In the genomic region with DNA sequence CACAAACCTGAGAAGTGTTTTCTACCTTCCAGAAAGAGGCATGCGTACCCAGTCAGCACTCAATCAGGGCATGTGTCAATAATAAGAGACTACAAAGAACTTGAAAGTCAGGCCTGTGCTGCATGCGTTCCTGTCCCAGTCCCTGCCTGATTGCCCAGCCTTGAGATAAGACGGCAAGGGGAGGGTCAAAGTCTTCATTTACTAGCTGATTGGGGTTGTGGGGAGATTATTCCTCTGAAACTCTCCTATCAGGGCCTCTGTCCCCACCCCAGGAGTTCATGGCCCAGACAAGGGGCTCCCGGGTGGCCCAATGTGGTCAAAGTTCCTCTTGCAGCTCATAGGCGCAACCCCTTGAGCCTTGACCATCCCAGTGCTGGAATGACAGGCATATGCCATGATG, we compare ENCODE assay signal across 12 mouse cellular contexts. TPM values are rescaled to one million over a fixed set of nuclear protein-coding genes. Genes with fewer than 3 reads are reported as not detected.
DNase-seq lines count a peak whose midpoint lies in the region; ATAC-seq lines count a peak whose summit lies in the region.
"Had no signal": no experiment of that assay in that cellular context is flagged by ENCODE, and none has a peak within 500 bp of the region (broad histone marks: within the 10 kb centered on the region; RNA-seq: fewer than 3 reads in every experiment).

No protein-coding gene starts in this region.

- WGBS in heart, embryonic 11.5 days (ENCODE audit: insufficient replicate concordance): 54% methylated on average over 5 of the region's 5 CpGs
- WGBS in neural tube, embryonic 13.5 days: 85% methylated on average over 5 of the region's 5 CpGs
- 27% methylated on average over 5 of the region's 5 CpGs for WGBS in liver, embryonic 11.5 days

- no peaks in the 10 kb centered on the region for H3K9me3 ChIP-seq in heart, embryonic 11.5 days (replicated peaks; ENCODE audit: control insufficient read depth, low read length)
- H3K9me3 ChIP-seq in neural tube, embryonic 13.5 days: no peaks in the 10 kb centered on the region
- no peaks in the 10 kb centered on the region for H3K9me3 ChIP-seq in liver, embryonic 11.5 days (ENCODE audit: control insufficient read depth, low read length)
- H3K9me3 ChIP-seq: embryonic facial prominence, embryonic 12.5 days had no signal

- ATAC-seq in heart, embryonic 11.5 days (replicated peaks; ENCODE audit: insufficient number of reproducible peaks, low FRiP score, low TSS enrichment): no peak
- ATAC-seq in neural tube, embryonic 13.5 days (ENCODE audit: low read depth): no peak
- peak; percentile 50 for ATAC-seq in liver, embryonic 11.5 days (replicated peaks; ENCODE audit: low FRiP score)
- no peak for ATAC-seq in cerebellum, adult (ENCODE audit: insufficient number of reproducible peaks, low FRiP score, low TSS enrichment)

- no peaks in the 10 kb centered on the region for H3K27me3 ChIP-seq in heart, embryonic 11.5 days (ENCODE audit: control insufficient read depth, insufficient read depth, low read length)
- H3K27me3 ChIP-seq in neural tube, embryonic 13.5 days: 0 out of 2 replicates have a peak, but pooled peaks cover 3% of the 10 kb centered on the region
- H3K27me3 ChIP-seq in liver, embryonic 11.5 days (replicated peaks; ENCODE audit: control insufficient read depth, insufficient read depth, low read length): no peaks in the 10 kb centered on the region
- H3K27me3 ChIP-seq: embryonic facial prominence, embryonic 12.5 days had no signal

- H3K4me1 ChIP-seq in heart, embryonic 11.5 days (ENCODE audit: control insufficient read depth, insufficient read depth, low read length): peaks cover 35% of the 10 kb centered on the region
- H3K4me1 ChIP-seq in neural tube, embryonic 13.5 days (replicated peaks): peaks cover 35% of the 10 kb centered on the region
- peaks cover 48% of the 10 kb centered on the region for H3K4me1 ChIP-seq in liver, embryonic 11.5 days (replicated peaks; ENCODE audit: control insufficient read depth, insufficient read depth, low read length)

- peak overlapping the region; percentile 40; the same call in 1 of the 2 replicates for H3K9ac ChIP-seq in heart, embryonic 11.5 days (ENCODE audit: low read depth, low read length)
- peak overlapping the region; percentile 49; the same call in 1 of the 2 replicates for H3K9ac ChIP-seq in neural tube, embryonic 13.5 days
- peak overlapping the region; percentile 15; the same call in 1 of the 2 replicates for H3K9ac ChIP-seq in liver, embryonic 11.5 days (ENCODE audit: low read depth, low read length)

- no peak overlapping the region for H3K27ac ChIP-seq in heart, embryonic 11.5 days (ENCODE audit: low read depth, low read length)
- H3K27ac ChIP-seq in neural tube, embryonic 13.5 days (replicated peaks): peak overlapping the region; percentile 28; the same call in 1 of the 2 replicates
- H3K27ac ChIP-seq in liver, embryonic 11.5 days (ENCODE audit: low read depth, low read length): peak overlapping the region; percentile 84

- H3K4me3 ChIP-seq in heart, embryonic 11.5 days (ENCODE audit: low read depth, low read length): no peak overlapping the region
- H3K4me3 ChIP-seq in neural tube, embryonic 13.5 days: no peak overlapping the region
- peak overlapping the region; percentile 22; the same call in 1 of the 2 replicates for H3K4me3 ChIP-seq in liver, embryonic 11.5 days (ENCODE audit: low read depth, low read length)

- no peak overlapping the region for H3K4me2 ChIP-seq in heart, embryonic 11.5 days
- H3K4me2 ChIP-seq in neural tube, embryonic 13.5 days: no peak overlapping the region
- H3K4me2 ChIP-seq in liver, embryonic 11.5 days: peak overlapping the region; percentile 99

- no peaks in the 10 kb centered on the region for H3K36me3 ChIP-seq in heart, embryonic 11.5 days (ENCODE audit: control insufficient read depth, insufficient read depth, low read length)
- H3K36me3 ChIP-seq in neural tube, embryonic 13.5 days: no peaks in the 10 kb centered on the region
- no peaks in the 10 kb centered on the region for H3K36me3 ChIP-seq in liver, embryonic 11.5 days (ENCODE audit: control insufficient read depth, insufficient read depth, low read length)

- no peak for DNase-seq in heart, adult 18-20 months
- DNase-seq in neural tube, embryonic 10.5 days (ENCODE audit: extremely low spot score, low spot score): no peak
- no peak for DNase-seq in liver, embryonic 11.5 days (ENCODE audit: low spot score)
- DNase-seq in gastrocnemius, adult 18-20 months (ENCODE audit: low spot score): no peak
- DNase-seq in embryo, embryonic 11 days: no peak
- DNase-seq: kidney, adult 18-20 months; right cerebral cortex, postnatal 14 days; thymus, adult 18-20 months had no signal

RNA-seq across cellular contexts. Expression of gene Gna11, which starts 1.3 kb away (rescaled TPM):
- polyA plus RNA-seq in heart, embryonic 11.5 days (2014; fragmentation: Nextera tagmentation; extraction: Ambion mirVana): 55.5 and 58.8 TPM in 2 replicates
- 10 to 100 TPM; 47.8 to 49.8 TPM for total RNA-seq in heart, adult 18-20 months (2021)
- 78.8 and 81.6 TPM in 2 replicates for polyA plus RNA-seq in neural tube, embryonic 13.5 days (2015; fragmentation: Nextera tagmentation; extraction: Ambion mirVana)
- polyA plus RNA-seq in liver, embryonic 11.5 days (2014; fragmentation: Nextera tagmentation; extraction: Ambion mirVana): 46.4 and 47.0 TPM in 2 replicates
- 10 to 100 TPM; 26.2 to 31.8 TPM for total RNA-seq in gastrocnemius, adult 18-20 months (2021)

RNA-seq across cellular contexts. Expression of gene Aes, which starts 13.0 kb away (rescaled TPM):
- 330 and 481 TPM in 2 replicates for polyA plus RNA-seq in heart, embryonic 11.5 days (2014; fragmentation: Nextera tagmentation; extraction: Ambion mirVana)
- total RNA-seq in heart, adult 18-20 months (2021): 1,000 to 10,000 TPM; 1,011 to 1,083 TPM
- 572 and 635 TPM in 2 replicates for polyA plus RNA-seq in neural tube, embryonic 13.5 days (2015; fragmentation: Nextera tagmentation; extraction: Ambion mirVana)
- 213 and 229 TPM in 2 replicates for polyA plus RNA-seq in liver, embryonic 11.5 days (2014; fragmentation: Nextera tagmentation; extraction: Ambion mirVana)
- 100 to 1,000 TPM; 947 to 962 TPM for total RNA-seq in gastrocnemius, adult 18-20 months (2021)

RNA-seq across cellular contexts. Expression of gene Gna15, which starts 22.3 kb away (rescaled TPM):
- 2.5 and 3.4 TPM in 2 replicates for polyA plus RNA-seq in heart, embryonic 11.5 days (2014; fragmentation: Nextera tagmentation; extraction: Ambion mirVana)
- 1 to 10 TPM; 1.4 to 1.5 TPM for total RNA-seq in heart, adult 18-20 months (2021)
- 1.3 and 1.9 TPM in 2 replicates for polyA plus RNA-seq in neural tube, embryonic 13.5 days (2015; fragmentation: Nextera tagmentation; extraction: Ambion mirVana)
- 10.1 and 11.3 TPM in 2 replicates for polyA plus RNA-seq in liver, embryonic 11.5 days (2014; fragmentation: Nextera tagmentation; extraction: Ambion mirVana)
- under 1 TPM; 0.53 to 0.57 TPM for total RNA-seq in gastrocnemius, adult 18-20 months (2021)

RNA-seq across cellular contexts. Expression of gene Tle2, which starts 28.0 kb away (rescaled TPM):
- 17.8 and 18.3 TPM in 2 replicates for polyA plus RNA-seq in heart, embryonic 11.5 days (2014; fragmentation: Nextera tagmentation; extraction: Ambion mirVana)
- total RNA-seq in heart, adult 18-20 months (2021): 1 to 10 TPM; 4.7 to 7.1 TPM
- 31.1 and 32.9 TPM in 2 replicates for polyA plus RNA-seq in neural tube, embryonic 13.5 days (2015; fragmentation: Nextera tagmentation; extraction: Ambion mirVana)
- 5.1 and 6.9 TPM in 2 replicates for polyA plus RNA-seq in liver, embryonic 11.5 days (2014; fragmentation: Nextera tagmentation; extraction: Ambion mirVana)
- 1 to 10 TPM; 4.9 to 7.4 TPM for total RNA-seq in gastrocnemius, adult 18-20 months (2021)

RNA-seq across cellular contexts. Expression of gene S1pr4, which starts 46.4 kb away (rescaled TPM):
- 0.56 and 0.79 TPM in 2 replicates for polyA plus RNA-seq in heart, embryonic 11.5 days (2014; fragmentation: Nextera tagmentation; extraction: Ambion mirVana)
- 1 to 10 TPM; 1.2 to 2.8 TPM for total RNA-seq in heart, adult 18-20 months (2021)
- 0.36 and 0.64 TPM in 2 replicates for polyA plus RNA-seq in neural tube, embryonic 13.5 days (2015; fragmentation: Nextera tagmentation; extraction: Ambion mirVana)
- 4.5 and 4.6 TPM in 2 replicates for polyA plus RNA-seq in liver, embryonic 11.5 days (2014; fragmentation: Nextera tagmentation; extraction: Ambion mirVana)
- total RNA-seq in gastrocnemius, adult 18-20 months (2021): under 1 TPM; 0.71 to 0.78 TPM
